Comparison of ENCODE assay signal across 20 mouse cellular contexts in genomic region chr1:184002470-184002869, GRCm38 (mm10). TPM values are rescaled to one million over a fixed set of nuclear protein-coding genes. Genes with fewer than 3 reads are reported as not detected.
A peak's percentile ranks its signal among the peaks of the same experiment; 100 is the strongest.
DNase-seq lines count a peak whose midpoint lies in the region; ATAC-seq and TF ChIP-seq lines count a peak whose summit lies in the region.
"Had no signal": no experiment of that assay in that cellular context is flagged by ENCODE, and none has a peak within 500 bp of the region (broad histone marks: within the 10 kb centered on the region; RNA-seq: fewer than 3 reads in every experiment).

No protein-coding gene starts in this region.

- peak; percentile 45 for DNase-seq in forebrain, postnatal 0 days
- DNase-seq in lung, postnatal 10 days: peak; percentile 7
- DNase-seq in lung, adult 18-20 months: no peak
- DNase-seq in brain, embryonic 14.5 days (ENCODE audit: low read depth): peak; percentile 88
- DNase-seq in layer of hippocampus, postnatal 14 days (ENCODE audit: low spot score in 2 of 2): peak; percentile 11 to 72
- no peak for DNase-seq in adrenal gland, postnatal 36 days
- DNase-seq: adrenal gland, postnatal 10 days; cerebellum, adult 8-10 months; heart, postnatal 10 days; kidney, adult 8-10 months; kidney, postnatal 4 days; liver, embryonic 13.5 days; retina, postnatal 1 day; thymus, postnatal 14 days had no signal

- H3K9me3 ChIP-seq in forebrain, postnatal 0 days (ENCODE audit: low read length): no peaks in the 10 kb centered on the region
- H3K9me3 ChIP-seq in forebrain, embryonic 13.5 days (replicated peaks): no peaks in the 10 kb centered on the region
- no peaks in the 10 kb centered on the region for H3K9me3 ChIP-seq in kidney, embryonic 15.5 days (replicated peaks)
- H3K9me3 ChIP-seq: embryonic facial prominence, embryonic 13.5 days; heart, embryonic 10.5 days; limb, embryonic 12.5 days; liver, embryonic 13.5 days; midbrain, embryonic 15.5 days had no signal

- no peak overlapping the region for H3K4me3 ChIP-seq in forebrain, postnatal 0 days (ENCODE audit: low read depth, low read length)
- H3K4me3 ChIP-seq in forebrain, embryonic 13.5 days: no peak overlapping the region
- no peak overlapping the region for H3K4me3 ChIP-seq in kidney, embryonic 15.5 days (replicated peaks)
- H3K4me3 ChIP-seq: embryonic facial prominence, embryonic 13.5 days; heart, embryonic 10.5 days; limb, embryonic 12.5 days; liver, embryonic 13.5 days; midbrain, embryonic 15.5 days had no signal

- no peaks in the 10 kb centered on the region for H3K36me3 ChIP-seq in forebrain, postnatal 0 days (ENCODE audit: insufficient read depth)
- H3K36me3 ChIP-seq in forebrain, embryonic 13.5 days (ENCODE audit: poor library complexity, severe bottlenecking): no peaks in the 10 kb centered on the region
- H3K36me3 ChIP-seq in kidney, embryonic 15.5 days: no peaks in the 10 kb centered on the region
- H3K36me3 ChIP-seq: embryonic facial prominence, embryonic 13.5 days; heart, embryonic 10.5 days; limb, embryonic 12.5 days; liver, embryonic 13.5 days; midbrain, embryonic 15.5 days had no signal

- no peak overlapping the region for H3K27ac ChIP-seq in forebrain, postnatal 0 days (ENCODE audit: low read depth, low read length)
- no peak overlapping the region for H3K27ac ChIP-seq in forebrain, embryonic 13.5 days
- no peak overlapping the region for H3K27ac ChIP-seq in kidney, embryonic 15.5 days
- H3K27ac ChIP-seq: embryonic facial prominence, embryonic 13.5 days; heart, embryonic 10.5 days; limb, embryonic 12.5 days; liver, embryonic 13.5 days; midbrain, embryonic 15.5 days had no signal

- TF ChIP-seq POLR2A in brain, embryonic 14.5 days (IDR thresholded peaks at IDR 0.05; ENCODE audit: borderline replicate concordance, extremely low read depth, insufficient read depth, insufficient read length, poor library complexity, severe bottlenecking): no peak

- no peak overlapping the region for H3K9ac ChIP-seq in forebrain, postnatal 0 days
- H3K9ac ChIP-seq in forebrain, embryonic 13.5 days: no peak overlapping the region
- H3K9ac ChIP-seq in kidney, embryonic 15.5 days: no peak overlapping the region
- H3K9ac ChIP-seq: embryonic facial prominence, embryonic 13.5 days; limb, embryonic 12.5 days; liver, embryonic 13.5 days; midbrain, embryonic 15.5 days had no signal

- peak; percentile 58; the same call in 1 of the 2 replicates for ATAC-seq in forebrain, postnatal 0 days
- ATAC-seq in forebrain, embryonic 13.5 days: no peak
- ATAC-seq in kidney, embryonic 15.5 days (replicated peaks; ENCODE audit: low FRiP score): no peak
- ATAC-seq: midbrain, embryonic 15.5 days had no signal

- no peaks in the 10 kb centered on the region for H3K27me3 ChIP-seq in forebrain, postnatal 0 days (ENCODE audit: insufficient read depth, low read length)
- H3K27me3 ChIP-seq in forebrain, embryonic 13.5 days: no peaks in the 10 kb centered on the region
- H3K27me3 ChIP-seq in kidney, embryonic 15.5 days: no peaks in the 10 kb centered on the region
- H3K27me3 ChIP-seq: embryonic facial prominence, embryonic 13.5 days; limb, embryonic 12.5 days; liver, embryonic 13.5 days; midbrain, embryonic 15.5 days had no signal

- H3K4me2 ChIP-seq in forebrain, postnatal 0 days (ENCODE audit: low read depth): no peak overlapping the region
- no peak overlapping the region for H3K4me2 ChIP-seq in forebrain, embryonic 13.5 days
- H3K4me2 ChIP-seq in kidney, embryonic 15.5 days: no peak overlapping the region
- H3K4me2 ChIP-seq: embryonic facial prominence, embryonic 13.5 days; limb, embryonic 12.5 days; liver, embryonic 13.5 days; midbrain, embryonic 15.5 days had no signal

- WGBS in forebrain, postnatal 0 days: 24% methylated on average over 2 of the region's 2 CpGs
- 48% methylated on average over 2 of the region's 2 CpGs for WGBS in forebrain, embryonic 13.5 days
- 91% methylated on average over 2 of the region's 2 CpGs for WGBS in kidney, embryonic 15.5 days

- no peak for TF ChIP-seq CTCF in forebrain, postnatal 0 days (IDR thresholded peaks at IDR 0.05; ENCODE audit: low read depth)
- TF ChIP-seq CTCF in brain, embryonic 14.5 days (IDR thresholded peaks at IDR 0.05; ENCODE audit: borderline replicate concordance, extremely low read depth, insufficient read depth, insufficient read length): no peak

- H3K4me1 ChIP-seq in forebrain, postnatal 0 days (ENCODE audit: insufficient read depth): no peaks in the 10 kb centered on the region
- no peaks in the 10 kb centered on the region for H3K4me1 ChIP-seq in forebrain, embryonic 13.5 days
- H3K4me1 ChIP-seq in kidney, embryonic 15.5 days: no peaks in the 10 kb centered on the region
- H3K4me1 ChIP-seq: heart, embryonic 10.5 days; liver, embryonic 13.5 days; midbrain, embryonic 15.5 days had no signal

RNA-seq across cellular contexts. Expression of gene Dusp10, which starts 10.6 kb away (rescaled TPM):
- total RNA-seq in forebrain, postnatal 0 days (2014; rRNA removed): 4.3 and 8.9 TPM in 2 replicates
- 3.8 and 4.5 TPM in 2 replicates for polyA plus RNA-seq in forebrain, postnatal 0 days (2015; fragmentation: Nextera tagmentation; extraction: Ambion mirVana)
- polyA plus RNA-seq in forebrain, embryonic 13.5 days (2015; fragmentation: Nextera tagmentation; extraction: Ambion mirVana): 8.6 and 9.7 TPM in 2 replicates
- 7.0 and 10.0 TPM in 2 replicates for polyA plus RNA-seq in brain, embryonic 14.5 days (2012; rRNA removed)
- total RNA-seq in layer of hippocampus, postnatal 14 days (2021): 1 to 10 TPM; 5.0 to 5.3 TPM
- 10 to 100 TPM in 1 of 2 experiments, 1 to 10 TPM in 1; 9.3 to 12.4 TPM for total RNA-seq in adrenal gland, postnatal 36 days (2021)
- 5.8 and 6.3 TPM in 2 replicates for polyA plus RNA-seq in kidney, embryonic 15.5 days (2015; fragmentation: Nextera tagmentation; extraction: Ambion mirVana)

RNA-seq across cellular contexts. Expression of gene 1700056E22Rik, which starts 31.6 kb away (rescaled TPM):
- total RNA-seq in forebrain, postnatal 0 days (2014; rRNA removed): 0.38 TPM in 1 of 2 replicates, not detected in the other
- 0.59 and 0.97 TPM in 2 replicates for polyA plus RNA-seq in forebrain, postnatal 0 days (2015; fragmentation: Nextera tagmentation; extraction: Ambion mirVana)
- 1.2 and 1.5 TPM in 2 replicates for polyA plus RNA-seq in forebrain, embryonic 13.5 days (2015; fragmentation: Nextera tagmentation; extraction: Ambion mirVana)
- 0.93 and 1.0 TPM in 2 replicates for polyA plus RNA-seq in brain, embryonic 14.5 days (2012; rRNA removed)
- under 1 TPM in 1 of 2 experiments, not detected in 1; 0.55 TPM for total RNA-seq in layer of hippocampus, postnatal 14 days (2021)
- 1 to 10 TPM; 1.8 to 2.5 TPM for total RNA-seq in adrenal gland, postnatal 36 days (2021)
- 1.3 and 2.4 TPM in 2 replicates for polyA plus RNA-seq in kidney, embryonic 15.5 days (2015; fragmentation: Nextera tagmentation; extraction: Ambion mirVana)

Comparison
In these comparisons a context has a peak if more than half of its experiments do, and no peak if none do; other contexts are left out.
1. DNase-seq: peak in forebrain, postnatal 0 days (single experiment), lung, postnatal 10 days (single experiment), brain, embryonic 14.5 days (single experiment) and layer of hippocampus, postnatal 14 days (2 of 2); none in lung, adult 18-20 months (0 of 2) and adrenal gland, postnatal 36 days (0 of 2).